Mouse (Mus musculus) megakaryocyte-erythroid progenitor cell, adult 5-6 weeks (primary cell): ENCODE results near the gene Pttg1. TPM values are rescaled to one million over a fixed set of nuclear protein-coding genes. Genes with fewer than 3 reads are reported as not detected.

Experiments
- ATAC-seq: replicated peaks from 2 replicates; pipeline ENCODE4 v1.8.0; 2016; ENCODE audit warnings: mild to moderate bottlenecking, inconsistent platforms; ENCODE audit not compliant: severe bottlenecking, poor library complexity, low FRiP score, low TSS enrichment
- total RNA-seq, 2 experiments: library from RNA; stranded (forward) in 1 of 2; stranded (reverse) in 1 of 2; fragments of 200-1000, 215-1000 nt in 1 of 2; fragments of >200 nt in 1 of 2; fragmentation: Nextera tagmentation in 1 of 2; gene quantifications; 2 replicates each; pipeline ENCODE4 v1.2.3; 2014 to 2017

Pttg1 gene
- total RNA-seq, 2 experiments from 2014 or later, result 59.5 to 84.7 TPM

GRCm38 (mm10) chr11:43412771-43413451 lies 13.1 kb downstream of the Pttg1 start:
- peak; percentile 72 for ATAC-seq

- ATAC-seq, result peak; percentile 90
Measured at GRCm38 (mm10) chr11:43411413-43411812, 14.6 kb downstream of the Pttg1 start.

GRCm38 (mm10) chr11:43410291-43410690 lies 15.8 kb downstream of the Pttg1 start:
- ATAC-seq, result no peak

- ATAC-seq, result no peak
Measured at GRCm38 (mm10) chr11:43408888-43409287, 17.2 kb downstream of the Pttg1 start.

- no peak for ATAC-seq
Measured at GRCm38 (mm10) chr11:43404150-43404807, 21.8 kb downstream of the Pttg1 start.

GRCm38 (mm10) chr11:43400131-43400530 lies 25.9 kb downstream of the Pttg1 start:
- ATAC-seq, result no peak

GRCm38 (mm10) chr11:43399297-43399696 lies 26.8 kb downstream of the Pttg1 start:
- no peak for ATAC-seq

- no peak for ATAC-seq
Measured at GRCm38 (mm10) chr11:43396672-43397071, 29.4 kb downstream of the Pttg1 start.

- ATAC-seq, result no peak
Measured at GRCm38 (mm10) chr11:43396246-43396645, 29.8 kb downstream of the Pttg1 start.

GRCm38 (mm10) chr11:43395073-43395948 lies 30.7 kb downstream of the Pttg1 start:
- no peak for ATAC-seq

GRCm38 (mm10) chr11:43393325-43393724 lies 32.7 kb downstream of the Pttg1 start:
- ATAC-seq, result no peak

- ATAC-seq, result no peak
Measured at GRCm38 (mm10) chr11:43392757-43393156, 33.3 kb downstream of the Pttg1 start.

- ATAC-seq, result no peak
Measured at GRCm38 (mm10) chr11:43389118-43389517, 36.9 kb downstream of the Pttg1 start.

- no peak for ATAC-seq
Measured at GRCm38 (mm10) chr11:43388122-43389097, 37.6 kb downstream of the Pttg1 start.

- ATAC-seq, result no peak
Measured at GRCm38 (mm10) chr11:43387004-43387880, 38.8 kb downstream of the Pttg1 start.

- ATAC-seq, result no peak
Measured at GRCm38 (mm10) chr11:43385716-43386115, 40.3 kb downstream of the Pttg1 start.

GRCm38 (mm10) chr11:43385055-43385649 lies 40.9 kb downstream of the Pttg1 start:
- peak; percentile 67 for ATAC-seq

- ATAC-seq, result no peak
Measured at GRCm38 (mm10) chr11:43383581-43383980, 42.5 kb downstream of the Pttg1 start.
